Mouse (Mus musculus) heart, postnatal 0 days (tissue): ENCODE results near the gene Tmem169. TPM values are rescaled to one million over a fixed set of nuclear protein-coding genes. Genes with fewer than 3 reads are reported as not detected.

Experiments used
- ATAC-seq: fragments of 200-750 bp; cut with Nextera tagmentation; 2 replicates; pipeline ENCODE4 v1.8.0; 2017; ENCODE audit warnings: low read depth, moderate number of reproducible peaks, moderate library complexity; ENCODE audit not compliant: insufficient read depth
- DNase-seq: peaks from one replicate; pipeline ENCODE4 v3.0.0-alpha.2; 2016; ENCODE audit warnings: low spot score
- H3K27ac ChIP-seq: fragments of 300-500 bp; sonication (generic); 2 replicates; pipeline ENCODE4 v1.5.1; 2014; ENCODE audit warnings: low read depth, mild to moderate bottlenecking
- H3K27me3 ChIP-seq: fragments of 300-500 bp; sonication (generic); 2 replicates; pipeline ENCODE4 v1.6.1; 2014; ENCODE audit warnings: low read length, mixed read lengths; ENCODE audit not compliant: control insufficient read depth, insufficient read depth
- H3K36me3 ChIP-seq: fragments of 300-500 bp; sonication (generic); replicated peaks from 2 replicates; pipeline ENCODE4 v1.6.1; 2014; ENCODE audit warnings: low read length, mixed read lengths; ENCODE audit not compliant: control insufficient read depth, insufficient read depth
- H3K4me1 ChIP-seq: fragments of 300-500 bp; sonication (generic); 2 replicates; pipeline ENCODE4 v1.6.1; 2014; ENCODE audit warnings: antibody characterized with exemption; ENCODE audit not compliant: control insufficient read depth, insufficient read depth
- H3K4me2 ChIP-seq: fragments of 300-500 bp; sonication (generic); 2 replicates; pipeline ENCODE4 v1.6.1; 2014; ENCODE audit warnings: low read depth, mild to moderate bottlenecking, low read length, moderate library complexity
- H3K4me3 ChIP-seq: fragments of 300-500 bp; sonication (generic); 2 replicates; pipeline ENCODE4 v1.5.1; 2014; ENCODE audit warnings: low read depth, low read length
- H3K9ac ChIP-seq: fragments of 300-500 bp; sonication (generic); replicated peaks from 2 replicates; pipeline ENCODE4 v1.6.1; 2014; ENCODE audit warnings: low read depth, low read length, mixed read lengths
- H3K9me3 ChIP-seq: fragments of 300-500 bp; sonication (generic); replicated peaks from 2 replicates; pipeline ENCODE4 v1.6.1; 2016; ENCODE audit warnings: low read length; ENCODE audit not compliant: control insufficient read depth
- CTCF ChIP-seq: IDR thresholded peaks from 2 replicates; pipeline ENCODE4 v1.5.1; 2016; ENCODE audit warnings: antibody characterized with exemption, control low read depth, low read depth
- EP300 ChIP-seq: IDR thresholded peaks from 2 replicates; pipeline ENCODE4 v1.6.1; 2016; ENCODE audit warnings: antibody characterized with exemption, low read depth
- WGBS: fragments of 180-500 bp; shearing (Covaris S2); extraction: QIAGEN DNeasy Blood & Tissue Kit; methylation state at CpG from one replicate; pipeline ENCODE4 v1.1.7; 2014; 5-methylcytosine and 5-hydroxymethylcytosine counted together
- polyA plus RNA-seq: library from polyadenylated mRNA; unstranded; fragments of >200 nt; fragmentation: Nextera tagmentation; extraction: Ambion mirVana; gene quantifications from 2 replicates; pipeline ENCODE4 v1.2.1, GENCODE M21; 2015
- total RNA-seq: library from RNA; depleted of rRNA; stranded (reverse); fragments of >200 nt; gene quantifications from 2 replicates; pipeline ENCODE4 v1.2.3, GENCODE M21; 2014; ENCODE audit warnings: low replicate concordance

Tmem169 gene
- total and polyA plus RNA-seq, 2 experiments from 2014 or later, result not detected

- H3K27me3 ChIP-seq, result no peaks in the 10 kb centered on the region
- no peak for ATAC-seq
Observed at GRCm38 (mm10) chr1:72316901-72317300, 32.7 kb downstream of the Tmem169 start.

GRCm38 (mm10) chr1:72320759-72321158 lies 36.6 kb downstream of the Tmem169 start:
- H3K27ac ChIP-seq, result no peak overlapping the region
- H3K27me3 ChIP-seq, result no peaks in the 10 kb centered on the region
- 80% methylated on average over 5 of the region's 5 CpGs for WGBS
- no peak for TF ChIP-seq CTCF
- TF ChIP-seq EP300, result no peak
- H3K9ac ChIP-seq, result no peak overlapping the region
- H3K4me1 ChIP-seq, result no peaks in the 10 kb centered on the region
- H3K9me3 ChIP-seq, result no peaks in the 10 kb centered on the region
- ATAC-seq, result no peak
- DNase-seq, result no peak
- no peak overlapping the region for H3K4me3 ChIP-seq
- H3K4me2 ChIP-seq, result no peak overlapping the region
- H3K36me3 ChIP-seq, result peaks cover 19% of the 10 kb centered on the region

More at GRCm38 (mm10) chr1:72316901-72317300, 32.7 kb downstream of the Tmem169 start:
- 82% methylated on average over 7 of the region's 7 CpGs for WGBS
- TF ChIP-seq EP300 (no peak), CTCF (no peak)
- no peak overlapping the region for H3K4me2 ChIP-seq
- peaks cover 28% of the 10 kb centered on the region for H3K36me3 ChIP-seq
- H3K4me1 ChIP-seq, result no peaks in the 10 kb centered on the region
- no peak overlapping the region for H3K9ac ChIP-seq
- H3K9me3 ChIP-seq, result no peaks in the 10 kb centered on the region
- H3K27ac ChIP-seq, result no peak overlapping the region
- no peak overlapping the region for H3K4me3 ChIP-seq
- DNase-seq, result no peak

GRCm38 (mm10) chr1:72323248-72323647 lies 39.1 kb downstream of the Tmem169 start:
- H3K4me2 ChIP-seq, result no peak overlapping the region
- WGBS, result 94% methylated on average over 4 of the region's 4 CpGs
- H3K9me3 ChIP-seq, result no peaks in the 10 kb centered on the region
- ATAC-seq (no peak), DNase-seq (no peak)
- no peaks in the 10 kb centered on the region for H3K27me3 ChIP-seq
- H3K27ac ChIP-seq, result no peak overlapping the region
- H3K4me3 ChIP-seq, result no peak overlapping the region
- H3K36me3 ChIP-seq, result peaks cover 26% of the 10 kb centered on the region; the same call in 1 of the 2 replicates
- TF ChIP-seq EP300, result no peak
- no peak for TF ChIP-seq CTCF
- no peak overlapping the region for H3K9ac ChIP-seq
- no peaks in the 10 kb centered on the region for H3K4me1 ChIP-seq

GRCm38 (mm10) chr1:72326162-72326821 lies 42.1 kb downstream of the Tmem169 start:
- Histone ChIP-seq H3K27ac (no peak overlapping the region), H3K27me3 (no peaks in the 10 kb centered on the region), H3K4me3 (no peak overlapping the region), H3K9me3 (no peaks in the 10 kb centered on the region), H3K36me3 (peaks cover 31% of the 10 kb centered on the region), H3K4me1 (no peaks in the 10 kb centered on the region), H3K4me2 (no peak overlapping the region), H3K9ac (no peak overlapping the region)
- 56% methylated on average over 11 of the region's 11 CpGs for WGBS
- TF ChIP-seq EP300 (no peak), CTCF (no peak)
- DNase-seq, result peak; percentile 9
- ATAC-seq, result 0 out of 2 replicates have a peak, but pooled peaks have one; percentile 47

- Histone ChIP-seq H3K4me2 (no peak overlapping the region), H3K36me3 (peaks cover 29% of the 10 kb centered on the region), H3K27me3 (no peaks in the 10 kb centered on the region), H3K4me3 (no peak overlapping the region), H3K4me1 (no peaks in the 10 kb centered on the region), H3K27ac (no peak overlapping the region), H3K9ac (no peak overlapping the region), H3K9me3 (no peaks in the 10 kb centered on the region)
- TF ChIP-seq EP300 (no peak), CTCF (no peak)
- WGBS, result 92% methylated on average over 11 of the region's 11 CpGs
- ATAC-seq (no peak), DNase-seq (no peak)
Observed at GRCm38 (mm10) chr1:72334807-72335206, 50.6 kb downstream of the Tmem169 start.

- TF ChIP-seq EP300, result no peak
- TF ChIP-seq CTCF, result no peak
- 90% methylated on average over 8 of the region's 8 CpGs for WGBS
- H3K4me2 ChIP-seq, result no peak overlapping the region
- H3K36me3 ChIP-seq, result peaks cover 25% of the 10 kb centered on the region; the same call in 1 of the 2 replicates
- H3K4me1 ChIP-seq, result no peaks in the 10 kb centered on the region
- no peak overlapping the region for H3K27ac ChIP-seq
- ATAC-seq, result no peak
- no peaks in the 10 kb centered on the region for H3K9me3 ChIP-seq
- no peak overlapping the region for H3K4me3 ChIP-seq
- H3K9ac ChIP-seq, result no peak overlapping the region
- H3K27me3 ChIP-seq, result no peaks in the 10 kb centered on the region
- DNase-seq, result no peak
Observed at GRCm38 (mm10) chr1:72336780-72337179, 52.6 kb downstream of the Tmem169 start.
